Mouse (Mus musculus): Measurements from ENCODE around the gene Tnfrsf12a.
A peak's percentile ranks its signal among the peaks of the same experiment; 100 is the strongest.

The Tnfrsf12a gene

GRCm38 (mm10) chr17:23680336-23680735 is 3.1 kb upstream of the Tnfrsf12a start:
- no peak for DNase-seq

GRCm38 (mm10) chr17:23679127-23679835 is 2.0 kb upstream of the Tnfrsf12a start, which contains the start of gene Cldn6:
Gene Cldn6, plus strand, starts transcription at chr17:23679249.
- DNase-seq = no peak

- DNase-seq = no peak
Measured at GRCm38 (mm10) chr17:23676473-23677031, 716 bp downstream of the Tnfrsf12a start.

- DNase-seq = no peak
Measured at GRCm38 (mm10) chr17:23675564-23676281, 1.5 kb downstream of the Tnfrsf12a start.

GRCm38 (mm10) chr17:23675127-23675526 is 2.1 kb downstream of the Tnfrsf12a start:
- no peak for DNase-seq

GRCm38 (mm10) chr17:23674271-23674952 is 2.9 kb downstream of the Tnfrsf12a start:
- no peak for DNase-seq

GRCm38 (mm10) chr17:23673424-23674073 is 3.7 kb downstream of the Tnfrsf12a start, which contains the start of the genes Hcfc1r1 and Thoc6:
Gene Hcfc1r1, plus strand, starts transcription at chr17:23673596.
Gene Thoc6, minus strand, starts transcription at chr17:23673882.
- DNase-seq = peak; percentile 96

- DNase-seq = no peak
Measured at GRCm38 (mm10) chr17:23672761-23673160, 4.5 kb downstream of the Tnfrsf12a start.

GRCm38 (mm10) chr17:23671519-23671918 is 5.7 kb downstream of the Tnfrsf12a start:
- DNase-seq = no peak

- no peak for DNase-seq
Measured at GRCm38 (mm10) chr17:23670516-23671074, 6.7 kb downstream of the Tnfrsf12a start.

GRCm38 (mm10) chr17:23665511-23665910 is 11.8 kb downstream of the Tnfrsf12a start:
- DNase-seq = no peak

- DNase-seq = no peak
Measured at GRCm38 (mm10) chr17:23664556-23665021, 12.7 kb downstream of the Tnfrsf12a start.

GRCm38 (mm10) chr17:23661526-23661925 is 15.7 kb downstream of the Tnfrsf12a start:
- DNase-seq = no peak

- no peak for DNase-seq
Measured at GRCm38 (mm10) chr17:23660876-23661200, 16.4 kb downstream of the Tnfrsf12a start.

- DNase-seq = no peak
Measured at GRCm38 (mm10) chr17:23660117-23660875, 17.0 kb downstream of the Tnfrsf12a start, which contains the start of gene Bicdl2. Gene Bicdl2, plus strand, starts transcription at chr17:23660506.

- DNase-seq = no peak
Measured at GRCm38 (mm10) chr17:23658450-23658849, 18.8 kb downstream of the Tnfrsf12a start.

- DNase-seq = no peak
Measured at GRCm38 (mm10) chr17:23654410-23654809, 22.9 kb downstream of the Tnfrsf12a start.

GRCm38 (mm10) chr17:23654001-23654400 is 23.3 kb downstream of the Tnfrsf12a start:
- no peak for DNase-seq

- DNase-seq = no peak
Measured at GRCm38 (mm10) chr17:23653324-23653723, 23.9 kb downstream of the Tnfrsf12a start.

GRCm38 (mm10) chr17:23651363-23651762 is 25.9 kb downstream of the Tnfrsf12a start:
- DNase-seq = no peak

GRCm38 (mm10) chr17:23645894-23646293 is 31.4 kb downstream of the Tnfrsf12a start:
- no peak for DNase-seq
